Mouse (Mus musculus) hindbrain, embryonic 11.5 days (tissue): ENCODE measurements around the gene Mex3d. TPM values are rescaled to one million over a fixed set of nuclear protein-coding genes. Genes with fewer than 3 reads are reported as not detected.

Source experiments
- ATAC-seq: fragments of 200-750 bp; cut with Nextera tagmentation; 2 replicates; pipeline ENCODE4 v1.8.0; 2017; ENCODE audit warnings: mild to moderate bottlenecking, moderate TSS enrichment, moderate library complexity; ENCODE audit not compliant: low FRiP score
- DNase-seq: peaks from one replicate; pipeline ENCODE4 v3.0.0-alpha.2; 2015; ENCODE audit warnings: low spot score
- H3K27ac ChIP-seq: fragments of 300-500 bp; sonication (generic); 2 replicates; pipeline ENCODE4 v1.5.1; 2014; ENCODE audit warnings: mild to moderate bottlenecking, low read depth, low read length
- H3K27me3 ChIP-seq: fragments of 300-500 bp; sonication (generic); 2 replicates; pipeline ENCODE4 v1.6.1; 2014; ENCODE audit warnings: mild to moderate bottlenecking, low read length, moderate library complexity, mixed read lengths; ENCODE audit not compliant: control insufficient read depth, insufficient read depth
- H3K36me3 ChIP-seq: fragments of 300-500 bp; sonication (generic); 2 replicates; pipeline ENCODE4 v1.6.1; 2014; ENCODE audit warnings: mild to moderate bottlenecking, low read length, moderate library complexity, mixed read lengths; ENCODE audit not compliant: control insufficient read depth, insufficient read depth
- H3K4me1 ChIP-seq: fragments of 300-500 bp; sonication (generic); replicated peaks from 2 replicates; pipeline ENCODE4 v1.6.1; 2014; ENCODE audit warnings: low read length, mixed read lengths; ENCODE audit not compliant: control insufficient read depth, insufficient read depth
- H3K4me2 ChIP-seq: fragments of 300-500 bp; sonication (generic); replicated peaks from 2 replicates; pipeline ENCODE4 v1.6.1; 2014; ENCODE audit warnings: mild to moderate bottlenecking, low read depth, low read length
- H3K4me3 ChIP-seq: fragments of 300-500 bp; sonication (generic); 2 replicates; pipeline ENCODE4 v1.5.1; 2014; ENCODE audit warnings: low read depth, low read length
- H3K9ac ChIP-seq: fragments of 300-500 bp; sonication (generic); 2 replicates; pipeline ENCODE4 v1.6.1; 2014; ENCODE audit warnings: low read depth, low read length
- H3K9me3 ChIP-seq: fragments of 300-500 bp; sonication (generic); 2 replicates; pipeline ENCODE4 v1.6.1; 2016; ENCODE audit warnings: low read length; ENCODE audit not compliant: control insufficient read depth
- WGBS: fragments of 180-500 bp; shearing (Covaris S2); extraction: QIAGEN DNeasy Blood & Tissue Kit; methylation state at CpG from one replicate; pipeline ENCODE4 v1.1.7; 2014; 5-methylcytosine and 5-hydroxymethylcytosine counted together
- polyA plus RNA-seq: library from polyadenylated mRNA; unstranded; fragments of >200 nt; fragmentation: Nextera tagmentation; extraction: Ambion mirVana; gene quantifications from 2 replicates; pipeline ENCODE4 v1.2.1, GENCODE M21; 2014

Gene Mex3d
- polyA plus RNA-seq, 1 experiment from 2014 or later: 14.7 TPM

GRCm38 (mm10) chr10:80397524-80398173 lies 10.2 kb upstream of the Mex3d start:
- H3K27me3 ChIP-seq: no peaks in the 10 kb centered on the region
- no peak for ATAC-seq
- no peaks in the 10 kb centered on the region for H3K9me3 ChIP-seq
- peak overlapping the region; percentile 96 for H3K9ac ChIP-seq
- H3K4me3 ChIP-seq: peak overlapping the region; percentile 75
- peaks cover 14% of the 10 kb centered on the region for H3K4me1 ChIP-seq
- peak overlapping the region; percentile 85 for H3K4me2 ChIP-seq
- peak overlapping the region; percentile 99; the same call in 1 of the 2 replicates for H3K27ac ChIP-seq
- WGBS: 60% methylated on average over 8 of the region's 8 CpGs
- H3K36me3 ChIP-seq: peaks cover 14% of the 10 kb centered on the region
- DNase-seq: no peak

DNA sequence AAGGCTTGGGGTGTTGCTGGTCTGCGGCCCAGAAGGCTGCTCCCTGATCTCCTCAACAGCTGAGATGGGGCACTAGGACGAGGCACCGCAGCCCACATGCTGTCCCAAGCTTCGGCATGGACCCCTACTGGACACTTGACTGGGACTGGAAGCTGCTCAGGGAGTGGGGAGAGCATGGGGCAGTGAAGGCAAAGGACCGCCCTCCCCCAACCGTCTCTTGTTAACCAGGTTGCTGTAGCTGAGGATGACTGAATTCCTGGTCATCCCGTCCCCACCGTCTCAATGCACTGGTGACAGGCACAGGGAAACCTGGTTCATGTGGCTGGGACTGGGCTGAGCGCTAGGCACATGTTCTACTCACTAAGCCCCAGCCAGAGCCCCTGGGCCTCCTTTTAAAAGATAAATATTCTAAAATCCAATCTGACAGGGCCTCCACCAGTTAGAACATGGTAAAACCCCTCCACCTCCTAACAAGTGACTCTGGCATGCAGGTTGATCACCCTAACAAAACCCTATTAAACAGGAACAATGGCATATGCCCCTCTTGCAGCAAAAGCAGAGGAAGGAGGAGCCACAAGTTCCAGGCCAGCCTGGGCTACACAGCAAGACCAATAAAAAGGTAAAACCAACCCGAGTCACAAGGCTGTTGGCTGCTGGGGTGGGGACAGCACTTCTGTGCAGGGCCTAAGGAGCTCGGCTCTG lies 9.5 kb upstream of the Mex3d start:
- Histone ChIP-seq H3K4me1 (peaks cover 14% of the 10 kb centered on the region), H3K27ac (peak overlapping the region; percentile 99; the same call in 1 of the 2 replicates), H3K27me3 (no peaks in the 10 kb centered on the region), H3K9ac (peak overlapping the region; percentile 96), H3K4me2 (peak overlapping the region; percentile 85), H3K9me3 (no peaks in the 10 kb centered on the region), H3K36me3 (peaks cover 20% of the 10 kb centered on the region), H3K4me3 (peak overlapping the region; percentile 75)
- ATAC-seq (no peak), DNase-seq (no peak)
- WGBS: 89% methylated on average over 11 of the region's 11 CpGs

DNA sequence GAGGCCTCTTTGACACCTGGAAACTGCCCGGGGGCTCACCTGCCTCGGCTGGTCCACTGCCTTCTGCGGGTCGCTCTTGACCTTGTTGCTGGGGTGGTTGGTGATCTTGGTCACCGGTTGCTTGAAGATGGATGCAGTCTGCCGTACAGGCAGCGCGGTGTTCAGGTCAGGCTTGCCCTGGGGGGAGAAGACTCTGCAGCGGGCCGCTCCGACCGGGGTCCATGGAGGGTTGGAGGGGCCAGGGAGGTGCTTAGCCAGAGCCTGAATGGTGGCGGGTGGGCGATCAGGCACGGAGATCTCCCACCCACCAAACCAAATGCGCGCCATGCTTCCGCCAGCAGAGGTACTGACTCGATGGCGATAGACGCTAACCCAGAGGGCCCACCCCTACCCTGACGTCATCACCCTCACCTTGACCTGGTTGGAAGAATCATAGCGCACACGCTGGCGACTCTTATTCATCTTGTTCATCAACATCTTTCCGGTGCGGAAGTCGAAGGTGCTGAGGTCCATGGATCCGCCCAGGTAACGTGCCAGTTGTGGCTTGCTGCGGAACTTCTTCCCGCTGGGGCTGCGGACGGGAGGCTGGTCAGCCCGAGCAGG lies 7.7 kb upstream of the Mex3d start:
- H3K4me3 ChIP-seq: no peak overlapping the region
- H3K36me3 ChIP-seq: peaks cover 20% of the 10 kb centered on the region

DNA sequence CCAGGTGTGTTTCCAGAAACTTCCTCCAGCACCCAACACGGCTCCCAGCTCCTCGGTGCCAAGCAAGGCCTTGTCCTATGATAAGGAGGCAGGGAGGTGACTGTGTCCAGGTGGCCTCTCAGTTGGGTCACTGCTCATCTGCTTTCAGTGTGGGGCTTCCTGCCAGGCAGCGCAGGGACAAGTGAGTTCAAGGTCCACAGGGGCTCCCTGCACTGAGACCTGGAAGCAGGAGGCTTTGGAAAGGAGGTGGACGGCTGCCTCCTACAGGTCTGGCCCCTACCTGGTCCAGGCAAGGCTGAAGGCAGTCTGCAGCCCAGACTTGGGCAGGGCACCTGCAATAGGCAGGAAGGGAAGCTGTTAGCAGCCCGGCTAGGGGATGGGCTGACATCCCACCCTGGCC lies 5.2 kb upstream of the Mex3d start:
- 92% methylated on average over 5 of the region's 5 CpGs for WGBS
- ATAC-seq (no peak), DNase-seq (no peak)
- Histone ChIP-seq H3K9ac (no peak overlapping the region), H3K27ac (no peak overlapping the region), H3K4me3 (no peak overlapping the region), H3K9me3 (no peaks in the 10 kb centered on the region), H3K4me2 (no peak overlapping the region), H3K36me3 (peaks cover 20% of the 10 kb centered on the region), H3K27me3 (no peaks in the 10 kb centered on the region), H3K4me1 (peaks cover 5% of the 10 kb centered on the region)

More for the DNA sequence above, 7.7 kb upstream of the Mex3d start:
- DNase-seq (no peak), ATAC-seq (no peak)
- Histone ChIP-seq H3K9me3 (no peaks in the 10 kb centered on the region), H3K4me1 (peaks cover 10% of the 10 kb centered on the region), H3K4me2 (no peak overlapping the region), H3K27ac (no peak overlapping the region), H3K9ac (no peak overlapping the region), H3K27me3 (no peaks in the 10 kb centered on the region)
- WGBS: 93% methylated on average over 35 of the region's 35 CpGs

DNA sequence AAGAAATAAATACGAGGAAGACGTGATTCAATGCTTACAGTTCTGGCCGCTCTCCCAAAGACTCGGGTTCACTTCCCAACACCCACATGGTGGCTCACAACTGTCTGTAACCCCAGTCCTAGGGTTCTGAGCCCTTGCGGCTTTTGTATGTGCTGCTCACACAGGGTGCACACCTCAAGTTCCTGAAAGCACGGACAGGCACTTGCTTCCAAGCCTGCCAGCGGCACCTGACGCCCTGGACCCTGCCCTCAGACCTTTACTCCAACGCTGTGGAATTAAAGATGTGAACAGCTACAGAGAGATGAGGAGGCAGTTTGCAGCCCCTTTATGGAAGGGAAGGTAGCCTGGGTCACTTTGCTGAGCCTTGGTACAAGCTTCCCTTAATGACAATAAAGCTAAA lies 3.2 kb upstream of the Mex3d start:
- WGBS: 91% methylated on average over 9 of the region's 9 CpGs
- no peak overlapping the region for H3K27ac ChIP-seq
- no peak overlapping the region for H3K9ac ChIP-seq
- ATAC-seq (no peak), DNase-seq (no peak)
- no peaks in the 10 kb centered on the region for H3K27me3 ChIP-seq
- no peaks in the 10 kb centered on the region for H3K9me3 ChIP-seq
- H3K4me1 ChIP-seq: no peaks in the 10 kb centered on the region
- H3K4me3 ChIP-seq: no peak overlapping the region
- peaks cover 20% of the 10 kb centered on the region for H3K36me3 ChIP-seq
- H3K4me2 ChIP-seq: no peak overlapping the region

GRCm38 (mm10) chr10:80389185-80389708 lies 1.8 kb upstream of the Mex3d start:
- no peak overlapping the region for H3K4me2 ChIP-seq
- H3K9me3 ChIP-seq: no peaks in the 10 kb centered on the region
- no peak for ATAC-seq
- no peak overlapping the region for H3K27ac ChIP-seq
- no peak overlapping the region for H3K9ac ChIP-seq
- H3K4me3 ChIP-seq: no peak overlapping the region
- no peaks in the 10 kb centered on the region for H3K27me3 ChIP-seq
- peaks cover 4% of the 10 kb centered on the region for H3K4me1 ChIP-seq
- DNase-seq: no peak
- 80% methylated on average over 4 of the region's 4 CpGs for WGBS
- H3K36me3 ChIP-seq: peaks cover 15% of the 10 kb centered on the region

DNA sequence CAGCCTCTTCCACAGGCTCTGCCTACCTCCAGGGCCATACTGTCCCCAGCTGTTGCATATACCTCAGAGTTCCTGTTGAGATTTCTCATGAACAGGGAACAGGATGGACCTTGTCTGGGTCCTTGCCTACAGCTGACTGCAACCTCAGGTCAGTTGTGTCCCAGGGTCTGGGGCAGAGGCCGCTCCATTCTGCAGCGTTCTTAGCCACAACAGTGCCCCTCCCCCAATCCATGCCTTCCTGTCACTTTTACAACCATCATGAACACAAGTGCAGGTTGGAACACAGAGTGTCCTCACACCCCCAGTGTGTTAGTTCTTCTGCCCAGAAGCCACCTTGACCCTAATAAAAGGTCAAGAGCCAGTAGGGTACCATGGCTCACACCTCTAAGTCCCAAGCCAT lies 1.3 kb upstream of the Mex3d start:
- WGBS: 25% methylated on average over 2 of the region's 2 CpGs
- H3K36me3 ChIP-seq: peaks cover 19% of the 10 kb centered on the region
- ATAC-seq (no peak), DNase-seq (no peak)
- H3K4me1 ChIP-seq: peaks cover 9% of the 10 kb centered on the region
- H3K4me2 ChIP-seq: no peak overlapping the region
- no peaks in the 10 kb centered on the region for H3K9me3 ChIP-seq
- no peaks in the 10 kb centered on the region for H3K27me3 ChIP-seq
- no peak overlapping the region for H3K4me3 ChIP-seq
- no peak overlapping the region for H3K27ac ChIP-seq
- H3K9ac ChIP-seq: no peak overlapping the region

DNA sequence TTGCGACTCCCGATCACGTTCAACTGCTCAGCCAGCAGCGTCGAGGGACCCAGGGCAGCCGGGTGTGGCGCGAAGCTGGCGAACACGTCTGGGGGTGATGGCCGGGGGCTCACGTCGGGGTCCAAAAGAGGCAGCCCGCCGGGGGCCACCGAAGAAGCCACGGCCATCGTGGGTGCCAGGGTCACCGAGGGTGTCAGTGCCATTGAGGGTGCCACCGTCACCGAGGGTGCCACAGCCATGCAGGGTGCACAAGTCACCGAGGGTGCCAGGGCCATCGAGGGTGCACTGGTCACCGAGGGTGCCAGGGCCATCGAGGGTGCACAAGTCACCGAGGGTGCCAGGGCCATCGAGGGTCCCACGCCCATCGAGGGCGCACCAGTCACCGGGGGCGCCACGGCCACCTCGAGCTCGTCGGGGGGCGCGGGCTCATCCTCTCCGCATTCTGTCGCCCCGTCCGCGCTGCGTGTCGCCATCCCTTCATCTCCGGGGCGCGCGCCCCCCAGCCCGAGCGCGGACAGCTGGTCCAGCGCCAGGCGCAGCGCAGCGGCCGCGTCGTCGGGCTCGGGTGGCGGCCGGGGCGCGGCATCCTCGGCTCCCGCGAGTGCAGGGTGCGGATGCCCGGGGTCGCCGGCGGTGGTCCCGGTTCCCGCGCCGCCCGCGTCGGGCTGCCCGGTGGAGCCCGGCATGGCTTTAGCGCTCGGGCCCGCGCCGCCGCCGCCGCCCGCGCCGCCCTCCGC lies 556 bp downstream of the Mex3d start:
- ATAC-seq: no peak

More for the DNA sequence above, 556 bp downstream of the Mex3d start:
- H3K27ac ChIP-seq: peak overlapping the region; percentile 99
- WGBS: under 1% methylated on average over 77 of the region's 94 CpGs
- no peaks in the 10 kb centered on the region for H3K9me3 ChIP-seq
- peak overlapping the region; percentile 98 for H3K4me3 ChIP-seq
- H3K36me3 ChIP-seq: peaks cover 10% of the 10 kb centered on the region
- DNase-seq: peak; percentile 49
- peak overlapping the region; percentile 100 for H3K9ac ChIP-seq
- peaks cover 12% of the 10 kb centered on the region for H3K4me1 ChIP-seq
- no peaks in the 10 kb centered on the region for H3K27me3 ChIP-seq
- peak overlapping the region; percentile 80 for H3K4me2 ChIP-seq
